Mouse (Mus musculus): ENCODE data around the gene Aqp6.

- TF ChIP-seq CTCF (IDR thresholded peaks at IDR 0.05; ENCODE audit: extremely low read depth, insufficient read depth, low read length) (no peak), POLR2A (IDR thresholded peaks at IDR 0.05; ENCODE audit: extremely low read depth, insufficient read depth, low read length) (no peak)
Measured at GRCm38 (mm10) chr15:99622063-99622462, 20.9 kb downstream of the Aqp6 start.

Measured in cortical plate, adult 2 months (tissue).